Mouse (Mus musculus): ENCODE measurements around the gene Tom1l2.

Gene Tom1l2

GRCm38 (mm10) chr11:60198651-60199050 lies 154.1 kb downstream of the Tom1l2 start:
- no peak for DNase-seq

- no peak for DNase-seq
Observed at GRCm38 (mm10) chr11:60197998-60198619, 154.6 kb downstream of the Tom1l2 start.

GRCm38 (mm10) chr11:60196344-60196743 lies 156.4 kb downstream of the Tom1l2 start:
- no peak for DNase-seq

- DNase-seq = peak; percentile 51 to 53
Observed at GRCm38 (mm10) chr11:60195108-60195507, 157.6 kb downstream of the Tom1l2 start.

- DNase-seq = no peak
Observed at GRCm38 (mm10) chr11:60193556-60193955, 159.1 kb downstream of the Tom1l2 start.

GRCm38 (mm10) chr11:60192534-60192933 lies 160.2 kb downstream of the Tom1l2 start:
- DNase-seq = no peak

GRCm38 (mm10) chr11:60190055-60190641 lies 162.6 kb downstream of the Tom1l2 start:
- no peak for DNase-seq

GRCm38 (mm10) chr11:60189501-60190040 lies 163.1 kb downstream of the Tom1l2 start:
- DNase-seq = peak; percentile 34 to 37

- DNase-seq = no peak
Observed at GRCm38 (mm10) chr11:60188275-60188853, 164.3 kb downstream of the Tom1l2 start.

GRCm38 (mm10) chr11:60187070-60187469 lies 165.6 kb downstream of the Tom1l2 start:
- DNase-seq = no peak

- DNase-seq = peak; percentile 80 to 82
Observed at GRCm38 (mm10) chr11:60185396-60186231, 167.1 kb downstream of the Tom1l2 start.

GRCm38 (mm10) chr11:60184346-60185325 lies 168.1 kb downstream of the Tom1l2 start:
- DNase-seq = peak; percentile 60 to 65

- DNase-seq = no peak
Observed at GRCm38 (mm10) chr11:60182741-60183140, 170.0 kb downstream of the Tom1l2 start.

- DNase-seq = no peak
Observed at GRCm38 (mm10) chr11:60182116-60182670, 170.5 kb downstream of the Tom1l2 start.

GRCm38 (mm10) chr11:60178506-60178905 lies 174.2 kb downstream of the Tom1l2 start:
- no peak for DNase-seq

GRCm38 (mm10) chr11:60178005-60178404 lies 174.7 kb downstream of the Tom1l2 start:
- no peak for DNase-seq

- DNase-seq = peak; percentile 59 to 63
Observed at GRCm38 (mm10) chr11:60176975-60177657, 175.6 kb downstream of the Tom1l2 start.
